In genomic region chr17:32785656-32786055, GRCm38 (mm10) we compare ENCODE assay signal across 11 mouse cellular contexts. TPM values are rescaled to one million over a fixed set of nuclear protein-coding genes. Genes with fewer than 3 reads are reported as not detected.
DNase-seq lines count a peak whose midpoint lies in the region; ATAC-seq lines count a peak whose summit lies in the region.
"Had no signal": no experiment of that assay in that cellular context is flagged by ENCODE, and none has a peak within 500 bp of the region (broad histone marks: within the 10 kb centered on the region; RNA-seq: fewer than 3 reads in every experiment).

No protein-coding gene starts in this region.

- H3K36me3 ChIP-seq in heart, embryonic 12.5 days = peaks cover 35% of the 10 kb centered on the region
- H3K36me3 ChIP-seq in liver, embryonic 12.5 days = peaks cover 46% of the 10 kb centered on the region
- H3K36me3 ChIP-seq in liver, embryonic 11.5 days (ENCODE audit: control insufficient read depth, insufficient read depth, low read length) = peaks cover 16% of the 10 kb centered on the region
- H3K36me3 ChIP-seq in hindbrain, embryonic 14.5 days (replicated peaks; ENCODE audit: control insufficient read depth, insufficient read depth) = peaks cover 31% of the 10 kb centered on the region
- peaks cover 14% of the 10 kb centered on the region for H3K36me3 ChIP-seq in neural tube, embryonic 15.5 days

- H3K27ac ChIP-seq in heart, embryonic 12.5 days (ENCODE audit: poor library complexity, severe bottlenecking) = no peak overlapping the region
- no peak overlapping the region for H3K27ac ChIP-seq in liver, embryonic 12.5 days
- no peak overlapping the region for H3K27ac ChIP-seq in liver, embryonic 11.5 days (ENCODE audit: low read depth, low read length)
- no peak overlapping the region for H3K27ac ChIP-seq in hindbrain, embryonic 14.5 days
- H3K27ac ChIP-seq in neural tube, embryonic 15.5 days (replicated peaks) = no peak overlapping the region
- H3K27ac ChIP-seq: liver, embryonic 14.5 days had no signal

- H3K4me2 ChIP-seq in heart, embryonic 12.5 days = 0 out of 2 replicates have a peak overlapping the region, but pooled peaks have one; percentile 2
- peak overlapping the region; percentile 16; the same call in 1 of the 2 replicates for H3K4me2 ChIP-seq in liver, embryonic 12.5 days
- no peak overlapping the region for H3K4me2 ChIP-seq in liver, embryonic 11.5 days
- H3K4me2 ChIP-seq in hindbrain, embryonic 14.5 days (replicated peaks) = peak overlapping the region; percentile 23; the same call in 1 of the 2 replicates
- peak overlapping the region; percentile 65 for H3K4me2 ChIP-seq in neural tube, embryonic 15.5 days

- WGBS in heart, embryonic 12.5 days = 82% methylated on average over 3 of the region's 3 CpGs
- WGBS in liver, embryonic 12.5 days (ENCODE audit: insufficient replicate concordance) = 91% methylated on average over 3 of the region's 3 CpGs
- 92% methylated on average over 3 of the region's 3 CpGs for WGBS in liver, embryonic 11.5 days
- 93% methylated on average over 3 of the region's 3 CpGs for WGBS in hindbrain, embryonic 14.5 days
- WGBS in neural tube, embryonic 15.5 days = 93% methylated on average over 3 of the region's 3 CpGs

- no peaks in the 10 kb centered on the region for H3K9me3 ChIP-seq in heart, embryonic 12.5 days (replicated peaks)
- H3K9me3 ChIP-seq in liver, embryonic 12.5 days (replicated peaks) = no peaks in the 10 kb centered on the region
- H3K9me3 ChIP-seq in liver, embryonic 11.5 days (ENCODE audit: control insufficient read depth, low read length) = no peaks in the 10 kb centered on the region
- no peaks in the 10 kb centered on the region for H3K9me3 ChIP-seq in hindbrain, embryonic 14.5 days (ENCODE audit: control insufficient read depth, low read length)
- H3K9me3 ChIP-seq in neural tube, embryonic 15.5 days (replicated peaks) = no peaks in the 10 kb centered on the region

- peaks cover 17% of the 10 kb centered on the region for H3K4me1 ChIP-seq in heart, embryonic 12.5 days (replicated peaks)
- H3K4me1 ChIP-seq in liver, embryonic 12.5 days = peaks cover 30% of the 10 kb centered on the region
- H3K4me1 ChIP-seq in liver, embryonic 11.5 days (replicated peaks; ENCODE audit: control insufficient read depth, insufficient read depth, low read length) = peaks cover 16% of the 10 kb centered on the region
- peaks cover 23% of the 10 kb centered on the region for H3K4me1 ChIP-seq in hindbrain, embryonic 14.5 days (replicated peaks; ENCODE audit: control insufficient read depth, insufficient read depth, low read length)
- peaks cover 30% of the 10 kb centered on the region for H3K4me1 ChIP-seq in neural tube, embryonic 15.5 days

- no peak for DNase-seq in heart, postnatal 4 days
- DNase-seq in liver, embryonic 11.5 days (ENCODE audit: low spot score) = no peak
- DNase-seq in hindbrain, embryonic 14.5 days (ENCODE audit: low spot score) = peak; percentile 13
- DNase-seq in adrenal gland, postnatal 4 days (ENCODE audit: low spot score in 2 of 2) = no peak
- no peak for DNase-seq in spleen, postnatal 14 days (ENCODE audit: low spot score in 2 of 2)
- DNase-seq: cerebellum, postnatal 10 days; layer of hippocampus, adult 9-11 months had no signal

- no peaks in the 10 kb centered on the region for H3K27me3 ChIP-seq in heart, embryonic 12.5 days (replicated peaks)
- H3K27me3 ChIP-seq in liver, embryonic 12.5 days (replicated peaks) = no peaks in the 10 kb centered on the region
- H3K27me3 ChIP-seq in liver, embryonic 11.5 days (replicated peaks; ENCODE audit: control insufficient read depth, insufficient read depth, low read length) = no peaks in the 10 kb centered on the region
- H3K27me3 ChIP-seq in hindbrain, embryonic 14.5 days (ENCODE audit: control insufficient read depth, insufficient read depth, low read length) = no peaks in the 10 kb centered on the region
- no peaks in the 10 kb centered on the region for H3K27me3 ChIP-seq in neural tube, embryonic 15.5 days (replicated peaks)

- no peak overlapping the region for H3K9ac ChIP-seq in heart, embryonic 12.5 days
- no peak overlapping the region for H3K9ac ChIP-seq in liver, embryonic 12.5 days
- no peak overlapping the region for H3K9ac ChIP-seq in liver, embryonic 11.5 days (ENCODE audit: low read depth, low read length)
- H3K9ac ChIP-seq in hindbrain, embryonic 14.5 days = no peak overlapping the region
- 0 out of 2 replicates have a peak overlapping the region, but pooled peaks have one; percentile 15 for H3K9ac ChIP-seq in neural tube, embryonic 15.5 days (replicated peaks)

- ATAC-seq in heart, embryonic 12.5 days (ENCODE audit: insufficient number of reproducible peaks, low FRiP score) = no peak
- no peak for ATAC-seq in liver, embryonic 12.5 days
- no peak for ATAC-seq in liver, embryonic 11.5 days (replicated peaks; ENCODE audit: low FRiP score)
- no peak for ATAC-seq in hindbrain, embryonic 14.5 days (ENCODE audit: low FRiP score)
- no peak for ATAC-seq in neural tube, embryonic 15.5 days (ENCODE audit: low FRiP score)

- H3K4me3 ChIP-seq in heart, embryonic 12.5 days = no peak overlapping the region
- H3K4me3 ChIP-seq in liver, embryonic 12.5 days = peak overlapping the region; percentile 1; the same call in 1 of the 2 replicates
- H3K4me3 ChIP-seq in liver, embryonic 11.5 days (ENCODE audit: low read depth, low read length) = no peak overlapping the region
- no peak overlapping the region for H3K4me3 ChIP-seq in hindbrain, embryonic 14.5 days (replicated peaks; ENCODE audit: low read length)
- H3K4me3 ChIP-seq in neural tube, embryonic 15.5 days (replicated peaks) = no peak overlapping the region

RNA-seq across cellular contexts. Expression of gene Zfp871, which starts 2.4 kb away (rescaled TPM):
- polyA plus RNA-seq in heart, embryonic 12.5 days (2016; fragmentation: Nextera tagmentation; extraction: Ambion mirVana) = 27.6 and 28.5 TPM in 2 replicates
- 10 to 100 TPM; 41.4 to 46.3 TPM for total RNA-seq in heart, postnatal 4 days (2021)
- polyA plus RNA-seq in liver, embryonic 12.5 days (2016; fragmentation: Nextera tagmentation; extraction: Ambion mirVana) = 15.4 and 16.4 TPM in 2 replicates
- polyA plus RNA-seq in liver, embryonic 11.5 days (2014; fragmentation: Nextera tagmentation; extraction: Ambion mirVana) = 24.7 and 25.3 TPM in 2 replicates
- polyA plus RNA-seq in hindbrain, embryonic 14.5 days (2014; fragmentation: Nextera tagmentation; extraction: Ambion mirVana) = 60.8 and 65.5 TPM in 2 replicates
- 35.2 and 37.6 TPM in 2 replicates for polyA plus RNA-seq in neural tube, embryonic 15.5 days (2015; fragmentation: Nextera tagmentation; extraction: Ambion mirVana)
- total RNA-seq in adrenal gland, postnatal 4 days (2021) = 10 to 100 TPM; 66.4 to 67.8 TPM

RNA-seq across cellular contexts. Expression of gene Zfp811, which starts 24.1 kb away (rescaled TPM):
- polyA plus RNA-seq in heart, embryonic 12.5 days (2016; fragmentation: Nextera tagmentation; extraction: Ambion mirVana) = 0.96 and 1.7 TPM in 2 replicates
- total RNA-seq in heart, postnatal 4 days (2021) = under 1 TPM; 0.27 to 0.43 TPM
- polyA plus RNA-seq in liver, embryonic 12.5 days (2016; fragmentation: Nextera tagmentation; extraction: Ambion mirVana) = 0.18 and 0.31 TPM in 2 replicates
- 1.3 and 1.6 TPM in 2 replicates for polyA plus RNA-seq in liver, embryonic 11.5 days (2014; fragmentation: Nextera tagmentation; extraction: Ambion mirVana)
- polyA plus RNA-seq in hindbrain, embryonic 14.5 days (2014; fragmentation: Nextera tagmentation; extraction: Ambion mirVana) = 39.8 and 46.8 TPM in 2 replicates
- 42.8 and 49.6 TPM in 2 replicates for polyA plus RNA-seq in neural tube, embryonic 15.5 days (2015; fragmentation: Nextera tagmentation; extraction: Ambion mirVana)
- 1 to 10 TPM; 2.0 to 4.1 TPM for total RNA-seq in adrenal gland, postnatal 4 days (2021)

RNA-seq across cellular contexts. Expression of gene Zfp799, which starts 44.4 kb away (rescaled TPM):
- 8.7 and 8.8 TPM in 2 replicates for polyA plus RNA-seq in heart, embryonic 12.5 days (2016; fragmentation: Nextera tagmentation; extraction: Ambion mirVana)
- 10 to 100 TPM; 13.5 to 13.7 TPM for total RNA-seq in heart, postnatal 4 days (2021)
- 2.5 and 4.0 TPM in 2 replicates for polyA plus RNA-seq in liver, embryonic 12.5 days (2016; fragmentation: Nextera tagmentation; extraction: Ambion mirVana)
- polyA plus RNA-seq in liver, embryonic 11.5 days (2014; fragmentation: Nextera tagmentation; extraction: Ambion mirVana) = 6.0 and 6.7 TPM in 2 replicates
- 20.1 and 20.6 TPM in 2 replicates for polyA plus RNA-seq in hindbrain, embryonic 14.5 days (2014; fragmentation: Nextera tagmentation; extraction: Ambion mirVana)
- 16.4 and 18.0 TPM in 2 replicates for polyA plus RNA-seq in neural tube, embryonic 15.5 days (2015; fragmentation: Nextera tagmentation; extraction: Ambion mirVana)
- total RNA-seq in adrenal gland, postnatal 4 days (2021) = 10 to 100 TPM; 22.0 to 22.2 TPM

Comparison
In these comparisons a context has a peak if more than half of its experiments do, and no peak if none do; other contexts are left out.
1. RNA of gene Zfp811, which starts 24.1 kb away (polyA plus RNA-seq): 42.8 to 49.6 TPM in neural tube, embryonic 15.5 days and 39.8 to 46.8 TPM in hindbrain, embryonic 14.5 days; 0.96 to 1.7 TPM in heart, embryonic 12.5 days, 1.3 to 1.6 TPM in liver, embryonic 11.5 days and 0.18 to 0.31 TPM in liver, embryonic 12.5 days; every median in the first group is over 10 times any median in the second.